Mouse (Mus musculus): ENCODE results near the gene Trim66. TPM values are rescaled to one million over a fixed set of nuclear protein-coding genes. Genes with fewer than 3 reads are reported as not detected.

Gene Trim66
- not detected for polyA plus RNA-seq (2017; shearing (Covaris generic))

- no peak for ATAC-seq
Measured at GRCm38 (mm10) chr7:109508034-109508433, at the start of gene Trim66. Gene Trim66, minus strand, starts transcription at chr7:109508134.

- ATAC-seq = no peak
Measured at GRCm38 (mm10) chr7:109546726-109547125, 38.8 kb upstream of the Trim66 start.

GRCm38 (mm10) chr7:109546186-109546585 is 38.3 kb upstream of the Trim66 start:
- no peak for ATAC-seq

- ATAC-seq = no peak
Measured at GRCm38 (mm10) chr7:109545255-109545993, 37.5 kb upstream of the Trim66 start.

GRCm38 (mm10) chr7:109544792-109545191 is 36.9 kb upstream of the Trim66 start:
- no peak for ATAC-seq

GRCm38 (mm10) chr7:109542364-109542628 is 34.4 kb upstream of the Trim66 start:
- no peak for ATAC-seq

- ATAC-seq = no peak
Measured at GRCm38 (mm10) chr7:109541609-109542363, 33.9 kb upstream of the Trim66 start.

GRCm38 (mm10) chr7:109540902-109541301 is 33.0 kb upstream of the Trim66 start:
- ATAC-seq = no peak

- no peak for ATAC-seq
Measured at GRCm38 (mm10) chr7:109536451-109536946, 28.6 kb upstream of the Trim66 start.

- no peak for ATAC-seq
Measured at GRCm38 (mm10) chr7:109534921-109535320, 27.0 kb upstream of the Trim66 start.

- ATAC-seq = no peak
Measured at GRCm38 (mm10) chr7:109533888-109534287, 26.0 kb upstream of the Trim66 start.

- ATAC-seq = no peak
Measured at GRCm38 (mm10) chr7:109533129-109533528, 25.2 kb upstream of the Trim66 start.

GRCm38 (mm10) chr7:109532691-109533090 is 24.8 kb upstream of the Trim66 start:
- ATAC-seq = no peak

GRCm38 (mm10) chr7:109531501-109531900 is 23.6 kb upstream of the Trim66 start:
- no peak for ATAC-seq

- ATAC-seq = no peak
Measured at GRCm38 (mm10) chr7:109529741-109530140, 21.8 kb upstream of the Trim66 start.

- ATAC-seq = no peak
Measured at GRCm38 (mm10) chr7:109528356-109528755, 20.4 kb upstream of the Trim66 start.

- no peak for ATAC-seq
Measured at GRCm38 (mm10) chr7:109527536-109527935, 19.6 kb upstream of the Trim66 start.

GRCm38 (mm10) chr7:109525740-109526663 is 18.1 kb upstream of the Trim66 start:
- no peak for ATAC-seq

GRCm38 (mm10) chr7:109524763-109525162 is 16.8 kb upstream of the Trim66 start:
- no peak for ATAC-seq

GRCm38 (mm10) chr7:109524442-109524744 is 16.5 kb upstream of the Trim66 start:
- no peak for ATAC-seq

- no peak for ATAC-seq
Measured at GRCm38 (mm10) chr7:109523741-109524441, 16.0 kb upstream of the Trim66 start.

GRCm38 (mm10) chr7:109523304-109523703 is 15.4 kb upstream of the Trim66 start:
- no peak for ATAC-seq

GRCm38 (mm10) chr7:109522084-109522483 is 14.2 kb upstream of the Trim66 start:
- ATAC-seq = no peak

All from CD4-positive, CD25-positive, alpha-beta regulatory T cell, adult 4 months (primary cell).